Mouse (Mus musculus) ES-E14 (cell line): ENCODE measurements around the gene Epb41. TPM values are rescaled to one million over a fixed set of nuclear protein-coding genes. Genes with fewer than 3 reads are reported as not detected.

Source experiments
- DNase-seq: peaks from one replicate; pipeline ENCODE4 v3.0.0-alpha.2; 2013; ENCODE audit warnings: low read depth, low spot score
- H3K27ac ChIP-seq: 2 replicates; pipeline ENCODE4 v1.5.1; 2012; ENCODE audit warnings: low read depth, mild to moderate bottlenecking, low read length, moderate library complexity, mixed read lengths; ENCODE audit not compliant: poor library complexity, insufficient read depth, severe bottlenecking
- H3K36me3 ChIP-seq: 2 replicates; pipeline ENCODE4 v1.6.1; 2012; ENCODE audit warnings: mild to moderate bottlenecking, low read length, moderate library complexity, mixed read lengths; ENCODE audit not compliant: control insufficient read depth, poor library complexity, insufficient read depth, severe bottlenecking
- H3K4me1 ChIP-seq, 2 experiments: fragments of 150-350 bp in 1 of 2; sonication (generic) in 1 of 2; 2 replicates each; pipeline ENCODE4 v1.6.1; 2012; ENCODE audit warnings: low read length in 2 of 2, mild to moderate bottlenecking in 1 of 2, mixed read lengths in 1 of 2; ENCODE audit not compliant: control insufficient read depth in 2 of 2, insufficient read depth in 2 of 2, poor library complexity in 1 of 2
- H3K4me3 ChIP-seq, 2 experiments: fragments of 150-350 bp in 1 of 2; sonication (generic) in 1 of 2; 2 replicates each; pipeline ENCODE4 v1.5.1; 2012; ENCODE audit warnings: low read length in 2 of 2, low read depth in 1 of 2, mild to moderate bottlenecking in 1 of 2, mixed read lengths in 1 of 2; ENCODE audit not compliant: insufficient read depth in 1 of 2, poor library complexity in 1 of 2, severe bottlenecking in 1 of 2
- H3K9ac ChIP-seq: 2 replicates; pipeline ENCODE4 v1.6.1; 2012; ENCODE audit warnings: low read depth, mild to moderate bottlenecking, low read length, mixed read lengths; ENCODE audit not compliant: poor library complexity, insufficient read depth, severe bottlenecking
- H3K9me3 ChIP-seq: fragments of 150-350 bp; sonication (generic); 2 replicates; pipeline ENCODE4 v1.6.1; 2012; ENCODE audit warnings: low read depth, mild to moderate bottlenecking, low read length; ENCODE audit not compliant: control insufficient read depth, insufficient read depth
- CHD2 ChIP-seq: IDR thresholded peaks from 2 replicates; pipeline ENCODE4 v1.6.1; 2014; ENCODE audit warnings: mild to moderate bottlenecking, low read depth, low read length, inconsistent platforms
- HCFC1 ChIP-seq: IDR thresholded peaks from 2 replicates; pipeline ENCODE4 v1.6.1; 2012; ENCODE audit warnings: low read length, inconsistent platforms, borderline replicate concordance; ENCODE audit not compliant: insufficient read depth
- MAFK ChIP-seq: IDR thresholded peaks from 2 replicates; pipeline ENCODE4 v1.6.1; 2014; ENCODE audit warnings: mild to moderate bottlenecking, low read depth, low read length, inconsistent platforms; ENCODE audit not compliant: insufficient read depth
- ZC3H11A ChIP-seq: IDR thresholded peaks from 2 replicates; pipeline ENCODE4 v1.6.1; 2012; ENCODE audit warnings: low read depth, mild to moderate bottlenecking, inconsistent platforms, low read length, borderline replicate concordance
- ZNF384 ChIP-seq: IDR thresholded peaks from 2 replicates; pipeline ENCODE4 v1.6.1; 2012; ENCODE audit warnings: low read depth, low read length, inconsistent platforms
- in situ Hi-C, 2 experiments: fragments of 600-800 bp; cut with MboI; formaldehyde crosslinking; loops; one replicate each; pipeline ENCODE4 v1.15.1; 2025; ENCODE audit warnings: low sequenced_read_pairs in 2 of 2, inconsistent platforms in 1 of 2; ENCODE audit not compliant: unreplicated experiment in 2 of 2
- total RNA-seq: library from RNA; depleted of rRNA; stranded (reverse); fragments of 300-350 nt; gene quantifications from 2 replicates; pipeline ENCODE4 v1.2.3, GENCODE M21; 2012

Gene Epb41
- total RNA-seq, 1 experiment = 16.3 TPM

DNA sequence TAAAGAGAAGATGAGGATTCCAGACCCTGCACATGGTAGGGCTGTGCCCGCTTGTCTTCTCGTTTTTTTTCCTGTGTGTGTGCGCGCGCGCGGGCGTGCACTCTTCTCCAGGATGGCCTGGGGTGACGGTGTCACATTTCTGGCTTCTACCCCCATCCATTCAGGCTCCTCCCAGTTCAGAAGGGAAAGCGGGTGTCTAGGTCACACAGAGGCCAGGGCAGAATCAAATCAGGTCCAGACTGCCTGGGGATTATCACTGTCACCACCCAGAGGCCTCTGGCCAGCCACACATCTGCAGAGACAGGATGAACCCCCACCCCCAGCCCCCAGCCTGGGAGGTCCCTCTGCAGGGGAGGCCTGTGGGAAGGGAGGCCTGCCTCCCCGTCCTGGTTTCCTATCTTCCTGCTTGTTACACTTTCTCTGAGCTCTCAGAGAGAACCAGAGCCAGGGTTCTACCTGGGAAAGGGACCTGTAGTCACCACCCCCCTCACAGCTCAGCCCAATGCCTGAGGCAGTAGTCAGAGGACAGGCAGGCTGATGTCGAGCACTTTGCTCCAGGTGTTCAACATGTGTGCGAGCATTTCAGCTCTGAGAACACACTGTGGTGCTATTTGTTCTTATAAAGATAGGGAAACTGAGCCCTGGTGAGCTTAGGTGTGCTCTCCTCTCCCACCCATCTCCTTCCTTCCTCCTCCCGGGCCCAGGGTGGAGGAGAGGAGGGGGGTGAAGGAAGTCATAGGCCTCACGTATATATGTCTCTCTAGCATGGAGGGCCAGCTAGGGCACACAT lies 156.2 kb downstream of the Epb41 start:
- peaks cover 4 to 21% of the 10 kb centered on the region in 2 experiments; a peak in 3 of 4 replicates for H3K4me1 ChIP-seq
- no peak overlapping the region for H3K4me3 ChIP-seq
- in situ Hi-C loops = no loop called here
- H3K9ac ChIP-seq = no peak overlapping the region
- no peak overlapping the region for H3K27ac ChIP-seq
- H3K9me3 ChIP-seq = no peaks in the 10 kb centered on the region
- peak; percentile 60 for DNase-seq
- no peak for TF ChIP-seq HCFC1
- peak; percentile 63 for TF ChIP-seq ZNF384
- no peaks in the 10 kb centered on the region for H3K36me3 ChIP-seq

DNA sequence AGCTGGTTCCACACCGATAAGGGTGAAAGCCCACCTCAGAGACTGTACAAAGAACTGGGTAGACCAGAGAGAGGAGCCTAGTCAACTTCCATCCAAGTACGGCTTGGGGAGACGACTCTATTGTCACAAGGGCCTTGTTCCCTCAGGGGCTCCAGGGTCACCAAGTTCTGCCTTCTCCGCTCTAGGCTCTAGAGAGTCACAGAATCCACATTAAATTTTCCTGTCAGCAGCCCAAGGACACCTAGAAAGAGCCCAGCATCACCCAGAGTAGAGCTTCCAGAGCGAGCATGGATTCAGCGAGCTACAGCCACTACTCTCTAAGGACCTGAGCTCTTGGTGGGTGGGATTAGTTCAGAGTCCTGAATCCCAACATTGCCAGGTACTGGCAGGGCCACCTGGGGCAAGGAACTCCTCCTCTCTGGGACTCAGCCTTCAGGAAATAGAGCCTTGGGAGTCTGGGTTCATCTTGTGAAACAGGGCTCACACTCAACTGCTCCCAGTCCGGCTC lies 157.0 kb downstream of the Epb41 start:
- no peak for DNase-seq

DNA sequence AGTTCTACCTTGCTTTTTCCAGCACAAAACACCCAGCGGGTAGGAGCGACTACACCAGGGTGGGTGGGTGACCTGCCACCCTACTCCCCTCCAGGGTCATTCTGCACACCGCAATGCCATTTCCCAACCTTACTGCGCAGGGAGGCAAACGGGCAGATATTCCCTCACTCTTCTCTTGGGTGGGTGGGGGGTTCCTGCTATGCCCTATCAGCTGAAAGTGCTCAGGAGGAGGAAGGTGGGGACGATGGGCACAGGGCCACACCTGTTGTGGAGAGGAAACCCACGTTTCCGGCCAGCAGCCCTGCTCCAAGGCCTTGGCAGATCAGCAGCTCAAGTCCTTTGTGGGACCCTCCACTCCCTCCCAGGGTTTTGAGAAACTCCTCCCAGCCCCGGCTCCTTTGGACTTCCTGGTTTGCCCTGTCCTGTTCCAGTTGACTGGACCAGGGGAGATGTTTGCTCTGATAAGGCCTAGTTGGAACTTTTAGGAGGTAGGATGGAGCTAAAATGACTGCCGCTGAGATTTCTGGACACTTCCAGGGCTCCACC lies 158.0 kb downstream of the Epb41 start:
- no peak overlapping the region for H3K4me3 ChIP-seq
- in situ Hi-C loops = no loop called here
- no peaks in the 10 kb centered on the region for H3K9me3 ChIP-seq
- H3K36me3 ChIP-seq = no peaks in the 10 kb centered on the region
- no peak for DNase-seq
- H3K27ac ChIP-seq = no peak overlapping the region
- H3K9ac ChIP-seq = no peak overlapping the region
- TF ChIP-seq MAFK (no peak), ZNF384 (no peak), CHD2 (no peak), HCFC1 (no peak)
- H3K4me1 ChIP-seq = peaks cover 4 to 22% of the 10 kb centered on the region in 2 experiments; a peak in 3 of 4 replicates

More for the DNA sequence above, 157.0 kb downstream of the Epb41 start:
- in situ Hi-C loops = no loop called here
- TF ChIP-seq MAFK (no peak), ZC3H11A (no peak), ZNF384 (no peak), HCFC1 (no peak), CHD2 (no peak)
- Histone ChIP-seq H3K36me3 (no peaks in the 10 kb centered on the region), H3K9ac (no peak overlapping the region), H3K4me3 (no peak overlapping the region), H3K4me1 (peaks cover 4 to 21% of the 10 kb centered on the region in 2 experiments; a peak in 3 of 4 replicates), H3K9me3 (no peaks in the 10 kb centered on the region), H3K27ac (no peak overlapping the region)

DNA sequence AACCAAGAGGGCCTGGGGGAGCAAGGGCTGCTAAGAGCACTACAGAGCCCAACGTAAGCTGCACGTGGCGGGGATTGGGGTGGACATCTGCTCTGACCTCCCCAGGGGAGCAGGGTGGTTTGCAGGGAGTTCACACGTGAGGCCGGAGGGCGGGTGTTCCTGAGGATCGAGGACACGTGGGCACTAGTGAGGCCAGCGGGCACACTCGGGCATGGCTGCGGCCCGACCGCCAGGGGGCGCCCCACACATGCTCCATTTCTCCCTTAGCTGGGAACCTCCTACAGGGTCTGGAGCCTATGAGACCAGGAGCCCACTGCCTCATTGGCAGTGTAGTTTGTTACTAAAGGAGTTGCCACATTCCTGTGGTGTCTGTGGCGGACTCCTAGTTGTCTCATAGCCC lies 158.7 kb downstream of the Epb41 start:
- H3K27ac ChIP-seq = no peak overlapping the region
- TF ChIP-seq ZC3H11A = peak; percentile 43; the same call in 1 of the 2 replicates
- no peak for TF ChIP-seq MAFK
- no peak for DNase-seq
- H3K9ac ChIP-seq = no peak overlapping the region
- H3K4me3 ChIP-seq = no peak overlapping the region; a peak in 1 of 4 replicates
- in situ Hi-C loops = no loop called here
- H3K4me1 ChIP-seq = peaks cover 5 to 24% of the 10 kb centered on the region in 2 experiments; a peak in 3 of 4 replicates
- H3K9me3 ChIP-seq = no peaks in the 10 kb centered on the region
- H3K36me3 ChIP-seq = no peaks in the 10 kb centered on the region

DNA sequence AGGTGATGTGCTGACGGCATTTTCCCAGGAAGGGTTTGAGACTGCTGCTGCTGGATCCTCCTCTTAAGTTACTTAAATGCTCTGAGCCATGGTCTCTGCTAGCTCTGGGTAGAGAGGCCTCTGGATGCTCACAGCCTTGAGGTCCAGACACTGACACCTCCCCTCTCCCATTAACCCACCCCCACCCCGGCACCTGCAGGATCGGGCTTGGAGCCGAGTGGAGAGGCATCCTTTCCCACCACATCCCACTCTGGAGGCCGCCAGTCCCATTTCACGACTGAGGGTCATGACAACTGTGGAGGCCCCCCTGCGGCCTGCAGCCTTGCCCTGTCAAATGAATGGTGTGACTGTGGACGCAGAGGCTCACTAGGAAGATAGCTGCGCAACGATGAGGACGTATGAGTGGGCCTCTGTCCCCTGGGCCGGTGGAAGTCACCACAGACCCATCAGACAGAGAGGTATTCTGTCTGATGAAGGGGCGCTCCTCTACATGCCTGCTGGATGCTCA lies 159.2 kb downstream of the Epb41 start:
- no peak overlapping the region for H3K27ac ChIP-seq
- H3K9ac ChIP-seq = no peak overlapping the region
- TF ChIP-seq CHD2 (no peak), HCFC1 (no peak), ZC3H11A (no peak), MAFK (no peak), ZNF384 (no peak)
- peaks cover 7 to 26% of the 10 kb centered on the region in 2 experiments; a peak in 3 of 4 replicates for H3K4me1 ChIP-seq
- H3K36me3 ChIP-seq = no peaks in the 10 kb centered on the region
- no peak overlapping the region for H3K4me3 ChIP-seq
- in situ Hi-C loops = no loop called here
- DNase-seq = no peak
- H3K9me3 ChIP-seq = no peaks in the 10 kb centered on the region
